Mouse (Mus musculus) midbrain, embryonic 14.5 days (tissue): ENCODE measurements at regions not wholly inside any gene's neighbourhood (a gene's known extent, or its start where the extent isn't known, plus 50 kb on each side); places are given as distances from the start of the nearest gene placed in this dataset.

ENCODE experiments used
- ATAC-seq: fragments of 200-750 bp; cut with Nextera tagmentation; 2 replicates; pipeline ENCODE4 v1.8.0; 2017; ENCODE audit warnings: moderate number of reproducible peaks, moderate library complexity; ENCODE audit not compliant: low FRiP score, low TSS enrichment
- DNase-seq: peaks from one replicate; pipeline ENCODE4 v3.0.0-alpha.2; 2015
- H3K27ac ChIP-seq: fragments of 300-500 bp; sonication (generic); replicated peaks from 2 replicates; pipeline ENCODE4 v1.5.1; 2014; ENCODE audit warnings: mild to moderate bottlenecking, low read depth, low read length, moderate library complexity
- H3K27me3 ChIP-seq: fragments of 300-500 bp; sonication (generic); 2 replicates; pipeline ENCODE4 v1.6.1; 2014; ENCODE audit warnings: low read length, control low read depth, mixed read lengths; ENCODE audit not compliant: control insufficient read depth, insufficient read depth
- H3K36me3 ChIP-seq: fragments of 300-500 bp; sonication (generic); 2 replicates; pipeline ENCODE4 v1.6.1; 2014; ENCODE audit warnings: low read length, control low read depth; ENCODE audit not compliant: control insufficient read depth, insufficient read depth
- H3K4me1 ChIP-seq: fragments of 300-500 bp; sonication (generic); 2 replicates; pipeline ENCODE4 v1.6.1; 2014; ENCODE audit warnings: mild to moderate bottlenecking, antibody characterized with exemption, low read length, control low read depth; ENCODE audit not compliant: control insufficient read depth, insufficient read depth
- H3K4me2 ChIP-seq: fragments of 300-500 bp; sonication (generic); 2 replicates; pipeline ENCODE4 v1.6.1; 2014; ENCODE audit warnings: mild to moderate bottlenecking, low read length, moderate library complexity
- H3K4me3 ChIP-seq: fragments of 300-500 bp; sonication (generic); replicated peaks from 2 replicates; pipeline ENCODE4 v1.5.1; 2014; ENCODE audit warnings: low read depth, low read length
- H3K9ac ChIP-seq: fragments of 300-500 bp; sonication (generic); replicated peaks from 2 replicates; pipeline ENCODE4 v1.6.1; 2014; ENCODE audit warnings: mild to moderate bottlenecking, low read length, moderate library complexity
- H3K9me3 ChIP-seq: fragments of 300-500 bp; sonication (generic); 2 replicates; pipeline ENCODE4 v1.6.1; 2016; ENCODE audit warnings: low read length, control low read depth, mixed read lengths; ENCODE audit not compliant: control insufficient read depth
- WGBS: fragments of 180-500 bp; shearing (Covaris S2); extraction: QIAGEN DNeasy Blood & Tissue Kit; methylation state at CpG from one replicate; pipeline ENCODE4 v1.1.7; 2014; 5-methylcytosine and 5-hydroxymethylcytosine counted together

DNA sequence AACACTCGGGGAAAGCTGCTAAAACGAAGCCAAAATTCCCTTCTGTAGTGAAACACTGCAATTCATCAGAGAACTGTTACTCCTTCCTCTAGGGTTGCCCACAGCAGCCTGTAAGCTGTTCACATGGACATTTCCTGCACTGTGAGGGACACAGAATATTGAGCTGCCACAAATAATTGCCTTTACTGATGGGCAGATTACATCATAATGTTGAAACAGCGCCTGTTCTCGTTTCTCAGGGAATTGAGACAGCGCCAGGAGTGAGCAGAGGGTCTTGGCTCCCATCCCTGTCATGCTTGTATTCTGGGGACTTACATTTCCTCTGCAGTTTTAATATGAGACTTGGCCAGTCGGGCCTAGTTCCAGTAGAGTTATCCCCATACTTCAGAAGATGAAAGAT lies 357.3 kb downstream of the Bmper start:
- H3K27me3 ChIP-seq: no peaks in the 10 kb centered on the region
- no peaks in the 10 kb centered on the region for H3K9me3 ChIP-seq
- DNase-seq: peak; percentile 32
- no peak overlapping the region for H3K4me3 ChIP-seq
- no peak overlapping the region for H3K9ac ChIP-seq
- WGBS: 63% methylated on average over 6 of the region's 6 CpGs
- H3K27ac ChIP-seq: no peak overlapping the region
- no peaks in the 10 kb centered on the region for H3K36me3 ChIP-seq
- no peak overlapping the region for H3K4me2 ChIP-seq
- no peaks in the 10 kb centered on the region for H3K4me1 ChIP-seq
- no peak for ATAC-seq

DNA sequence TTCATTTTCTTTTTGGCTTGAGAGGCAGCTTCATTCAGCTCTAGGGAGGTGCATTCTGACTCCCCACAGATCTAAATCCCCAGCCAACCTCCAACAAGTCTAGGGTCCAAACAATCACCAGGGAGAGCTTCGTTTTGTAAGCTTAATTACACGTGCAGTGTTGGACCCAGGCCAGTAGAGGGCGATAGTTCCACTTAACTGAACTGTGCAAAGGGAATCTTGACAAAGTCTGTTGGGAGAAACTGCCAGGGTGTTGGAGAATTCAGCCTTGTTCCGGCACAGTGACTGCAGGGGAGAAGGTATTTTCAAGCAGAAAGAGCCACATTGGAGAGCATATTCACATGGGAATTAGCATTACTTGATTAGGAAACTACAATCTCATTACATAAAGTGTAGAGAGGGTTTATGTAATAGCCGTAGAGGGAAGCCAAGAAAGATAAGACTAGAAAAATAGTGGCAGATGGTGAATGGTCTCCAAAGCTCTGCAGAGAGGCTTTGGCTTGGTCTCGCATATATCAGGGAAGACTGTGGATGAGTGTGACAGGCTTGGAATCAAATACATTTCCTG lies 358.2 kb downstream of the Bmper start:
- Histone ChIP-seq H3K4me1 (no peaks in the 10 kb centered on the region), H3K9ac (no peak overlapping the region), H3K9me3 (no peaks in the 10 kb centered on the region), H3K36me3 (no peaks in the 10 kb centered on the region), H3K27me3 (no peaks in the 10 kb centered on the region), H3K4me3 (no peak overlapping the region), H3K4me2 (no peak overlapping the region), H3K27ac (no peak overlapping the region; the same call in 1 of the 2 replicates)
- ATAC-seq (peak; percentile 79), DNase-seq (peak; percentile 91)
- WGBS: 12% methylated on average over 6 of the region's 6 CpGs

DNA sequence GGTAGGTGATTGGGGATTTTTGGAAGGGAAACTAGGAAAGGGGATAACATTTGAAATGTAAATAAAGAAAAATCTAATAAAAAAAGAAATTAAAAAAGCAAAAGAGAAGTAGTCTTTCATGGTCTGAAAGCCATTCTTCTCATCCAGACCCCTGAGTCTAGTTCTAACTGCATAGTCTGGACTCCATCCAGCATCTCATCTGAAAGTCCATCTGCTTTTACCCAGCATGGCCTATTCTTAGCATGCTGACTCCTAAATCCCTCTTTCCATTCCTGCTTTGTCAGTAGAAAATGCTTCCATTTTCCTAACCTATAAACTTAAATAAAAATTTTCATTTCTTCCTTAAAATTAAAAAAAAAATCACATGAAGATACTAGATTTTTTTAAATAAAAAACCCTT lies 361.7 kb downstream of the Bmper start:
- Histone ChIP-seq H3K4me1 (no peaks in the 10 kb centered on the region), H3K9ac (no peak overlapping the region), H3K27ac (no peak overlapping the region), H3K36me3 (no peaks in the 10 kb centered on the region), H3K4me3 (no peak overlapping the region), H3K4me2 (no peak overlapping the region), H3K27me3 (no peaks in the 10 kb centered on the region), H3K9me3 (no peaks in the 10 kb centered on the region)
- ATAC-seq (no peak), DNase-seq (no peak)

DNA sequence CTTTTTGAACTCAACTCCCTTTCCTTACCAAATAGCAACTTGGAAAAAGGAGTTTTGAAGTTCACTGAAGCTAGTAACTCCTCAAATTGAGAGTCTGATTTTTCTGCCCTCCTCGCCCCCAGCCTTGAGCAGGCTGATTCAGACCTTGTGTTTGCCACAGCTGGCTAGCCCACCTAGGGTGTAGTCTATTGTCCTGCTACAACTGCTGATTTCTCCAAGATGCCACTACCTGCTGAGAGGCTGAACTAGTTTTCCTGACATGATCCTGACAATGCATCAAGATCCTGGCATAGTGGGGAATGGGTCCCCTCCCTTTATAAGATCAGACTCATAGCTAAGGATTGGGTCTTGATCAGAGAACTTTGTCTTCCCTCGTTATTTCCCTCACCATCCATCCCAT lies 366.1 kb downstream of the Bmper start:
- Histone ChIP-seq H3K9ac (no peak overlapping the region), H3K4me2 (no peak overlapping the region), H3K27ac (no peak overlapping the region), H3K4me3 (no peak overlapping the region), H3K36me3 (no peaks in the 10 kb centered on the region), H3K4me1 (no peaks in the 10 kb centered on the region), H3K9me3 (no peaks in the 10 kb centered on the region), H3K27me3 (no peaks in the 10 kb centered on the region)
- DNase-seq (no peak), ATAC-seq (no peak)
- 28% methylated on average over 2 of the region's 2 CpGs for WGBS

DNA sequence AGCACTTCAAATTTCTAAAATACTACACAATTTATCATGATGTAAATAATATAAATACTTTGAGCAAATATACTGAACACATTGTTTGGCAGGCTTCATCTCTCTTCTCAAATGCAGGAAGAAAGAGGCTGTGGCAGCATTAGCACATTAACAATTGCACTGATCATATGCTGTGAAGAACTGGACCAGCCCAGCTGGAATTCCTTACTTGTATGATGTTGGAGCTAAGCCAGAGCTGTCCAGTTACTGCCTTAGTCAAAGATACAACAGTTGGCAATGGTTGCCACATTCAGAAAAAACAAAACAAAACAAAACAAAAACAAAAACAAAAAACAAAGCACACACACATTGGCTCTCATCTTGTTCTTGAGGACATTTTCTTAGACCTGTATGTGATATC lies 369.0 kb downstream of the Bmper start:
- H3K9ac ChIP-seq: no peak overlapping the region
- H3K4me2 ChIP-seq: no peak overlapping the region
- H3K9me3 ChIP-seq: no peaks in the 10 kb centered on the region
- no peaks in the 10 kb centered on the region for H3K27me3 ChIP-seq
- no peaks in the 10 kb centered on the region for H3K4me1 ChIP-seq
- H3K36me3 ChIP-seq: no peaks in the 10 kb centered on the region
- no peak overlapping the region for H3K27ac ChIP-seq
- DNase-seq: peak; percentile 7
- no peak overlapping the region for H3K4me3 ChIP-seq
- ATAC-seq: no peak

DNA sequence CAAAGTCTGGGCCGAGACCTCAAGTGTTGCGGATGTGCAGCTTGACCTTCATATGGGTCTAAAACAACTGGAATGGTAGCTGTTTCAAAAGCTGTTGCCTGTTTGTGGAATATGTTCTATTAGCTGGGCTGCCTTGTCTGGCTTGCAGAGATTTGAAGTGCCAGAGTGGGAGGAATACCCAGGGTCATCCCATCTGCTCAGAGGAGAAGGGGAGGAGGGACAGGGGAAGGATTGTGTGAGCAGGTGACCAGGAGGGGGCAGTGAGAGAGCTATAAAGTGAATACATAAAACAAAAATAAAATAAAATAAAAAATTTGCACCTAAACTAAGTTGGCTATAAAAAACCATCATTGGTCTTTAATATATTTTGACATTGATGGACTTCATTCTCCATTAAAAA lies 377.7 kb downstream of the Bmper start:
- Histone ChIP-seq H3K36me3 (no peaks in the 10 kb centered on the region), H3K4me1 (no peaks in the 10 kb centered on the region), H3K9me3 (no peaks in the 10 kb centered on the region), H3K4me3 (no peak overlapping the region), H3K27ac (no peak overlapping the region), H3K4me2 (no peak overlapping the region), H3K27me3 (no peaks in the 10 kb centered on the region), H3K9ac (no peak overlapping the region)
- ATAC-seq (no peak), DNase-seq (no peak)
- WGBS: 91% methylated on average over 2 of the region's 2 CpGs
